Mouse (Mus musculus) T-helper 2 cell (primary cell): ENCODE data around the gene Alk.

ENCODE experiments used
- in situ Hi-C: fragments of 300-600 bp; cut with MboI, MseI; formaldehyde crosslinking; loops from one replicate; pipeline ENCODE4 v1.15.1; 2025; ENCODE audit warnings: high pct_unique_total_duplicates

Alk gene

GRCm38 (mm10) chr17:71980518-71981145 is 623.8 kb downstream of the Alk start:
- in situ Hi-C loops = no loop called here

- in situ Hi-C loops = no loop called here
These were observed 625.3 kb downstream of the Alk start for GRCm38 (mm10) chr17:71979137-71979536.

- in situ Hi-C loops = no loop called here
These were observed 627.8 kb downstream of the Alk start for GRCm38 (mm10) chr17:71976661-71977060.

GRCm38 (mm10) chr17:71973704-71974103 is 630.7 kb downstream of the Alk start:
- in situ Hi-C loops = no loop called here

GRCm38 (mm10) chr17:71967356-71967755 is 637.1 kb downstream of the Alk start:
- in situ Hi-C loops = no loop called here

GRCm38 (mm10) chr17:71965733-71966606 is 638.5 kb downstream of the Alk start:
- in situ Hi-C loops = no loop called here

GRCm38 (mm10) chr17:71964610-71965009 is 639.8 kb downstream of the Alk start:
- in situ Hi-C loops = no loop called here

- in situ Hi-C loops = no loop called here
These were observed 641.7 kb downstream of the Alk start for GRCm38 (mm10) chr17:71962746-71963145.

- in situ Hi-C loops = no loop called here
These were observed 649.4 kb downstream of the Alk start for GRCm38 (mm10) chr17:71955011-71955410.

GRCm38 (mm10) chr17:71954217-71954844 is 650.1 kb downstream of the Alk start:
- in situ Hi-C loops = no loop called here

- in situ Hi-C loops = no loop called here
These were observed 653.5 kb downstream of the Alk start for GRCm38 (mm10) chr17:71950968-71951367.

- in situ Hi-C loops = no loop called here
These were observed 655.7 kb downstream of the Alk start for GRCm38 (mm10) chr17:71948687-71949086.

- in situ Hi-C loops = no loop called here
These were observed 657.0 kb downstream of the Alk start for GRCm38 (mm10) chr17:71947452-71947851.

- in situ Hi-C loops = no loop called here
These were observed 660.4 kb downstream of the Alk start for GRCm38 (mm10) chr17:71944020-71944419.

GRCm38 (mm10) chr17:71942052-71942451 is 662.4 kb downstream of the Alk start:
- in situ Hi-C loops = no loop called here

- in situ Hi-C loops = no loop called here
These were observed 663.0 kb downstream of the Alk start for GRCm38 (mm10) chr17:71941436-71941835.

GRCm38 (mm10) chr17:71936681-71937080 is 667.7 kb downstream of the Alk start:
- in situ Hi-C loops = no loop called here

- in situ Hi-C loops = no loop called here
These were observed 668.6 kb downstream of the Alk start for GRCm38 (mm10) chr17:71935837-71936236.

GRCm38 (mm10) chr17:71935336-71935735 is 669.1 kb downstream of the Alk start:
- in situ Hi-C loops = no loop called here

- in situ Hi-C loops = no loop called here
These were observed 689.5 kb downstream of the Alk start for GRCm38 (mm10) chr17:71914941-71915340.

GRCm38 (mm10) chr17:71914541-71914940 is 689.9 kb downstream of the Alk start:
- in situ Hi-C loops = no loop called here

- in situ Hi-C loops = no loop called here
These were observed 691.2 kb downstream of the Alk start for GRCm38 (mm10) chr17:71913188-71913587.

- in situ Hi-C loops = no loop called here
These were observed 695.3 kb downstream of the Alk start for GRCm38 (mm10) chr17:71909107-71909506.
